Mouse (Mus musculus) thymus, postnatal 14 days (tissue): Measurements from ENCODE around the gene Fbxl8.
A peak's percentile ranks its signal among the peaks of the same experiment; 100 is the strongest.

ENCODE experiments used
- DNase-seq: peaks from one replicate; pipeline ENCODE4 v3.0.0; 2021

The Fbxl8 gene

GRCm38 (mm10) chr8:105305211-105306145, 41.0 kb downstream of the Fbxl8 start, which contains the start of gene Elmo3:
Elmo3 (plus strand) TSS chr8:105305601.
- peak; percentile 79 for DNase-seq

GRCm38 (mm10) chr8:105306146-105306691, 41.8 kb downstream of the Fbxl8 start:
- no peak for DNase-seq

GRCm38 (mm10) chr8:105307670-105308069, 43.2 kb downstream of the Fbxl8 start:
- DNase-seq: no peak

GRCm38 (mm10) chr8:105308428-105308827, 44.0 kb downstream of the Fbxl8 start:
- DNase-seq: no peak

GRCm38 (mm10) chr8:105309142-105309847, 44.8 kb downstream of the Fbxl8 start:
- no peak for DNase-seq

- no peak for DNase-seq
Measured at GRCm38 (mm10) chr8:105310118-105310517, 45.7 kb downstream of the Fbxl8 start.

- no peak for DNase-seq
Measured at GRCm38 (mm10) chr8:105311718-105312117, 47.3 kb downstream of the Fbxl8 start.

- no peak for DNase-seq
Measured at GRCm38 (mm10) chr8:105312891-105313481, 48.5 kb downstream of the Fbxl8 start.

GRCm38 (mm10) chr8:105313622-105314402, 49.4 kb downstream of the Fbxl8 start:
- DNase-seq: no peak

GRCm38 (mm10) chr8:105315073-105315769, 50.8 kb downstream of the Fbxl8 start:
- DNase-seq: no peak

- no peak for DNase-seq
Measured at GRCm38 (mm10) chr8:105317941-105318340, 53.5 kb downstream of the Fbxl8 start.

GRCm38 (mm10) chr8:105318662-105319190, 54.3 kb downstream of the Fbxl8 start:
- DNase-seq: no peak
